Mouse (Mus musculus) hindbrain, embryonic 11.5 days (tissue): Measurements from ENCODE around the gene Tns4. TPM values are rescaled to one million over a fixed set of nuclear protein-coding genes. Genes with fewer than 3 reads are reported as not detected.

Source experiments
- ATAC-seq: fragments of 200-750 bp; cut with Nextera tagmentation; 2 replicates; pipeline ENCODE4 v1.8.0; 2017; ENCODE audit warnings: mild to moderate bottlenecking, moderate TSS enrichment, moderate library complexity; ENCODE audit not compliant: low FRiP score
- DNase-seq: peaks from one replicate; pipeline ENCODE4 v3.0.0-alpha.2; 2015; ENCODE audit warnings: low spot score
- H3K27ac ChIP-seq: fragments of 300-500 bp; sonication (generic); 2 replicates; pipeline ENCODE4 v1.5.1; 2014; ENCODE audit warnings: mild to moderate bottlenecking, low read depth, low read length
- H3K27me3 ChIP-seq: fragments of 300-500 bp; sonication (generic); 2 replicates; pipeline ENCODE4 v1.6.1; 2014; ENCODE audit warnings: mild to moderate bottlenecking, low read length, moderate library complexity, mixed read lengths; ENCODE audit not compliant: control insufficient read depth, insufficient read depth
- H3K36me3 ChIP-seq: fragments of 300-500 bp; sonication (generic); 2 replicates; pipeline ENCODE4 v1.6.1; 2014; ENCODE audit warnings: mild to moderate bottlenecking, low read length, moderate library complexity, mixed read lengths; ENCODE audit not compliant: control insufficient read depth, insufficient read depth
- H3K4me1 ChIP-seq: fragments of 300-500 bp; sonication (generic); replicated peaks from 2 replicates; pipeline ENCODE4 v1.6.1; 2014; ENCODE audit warnings: low read length, mixed read lengths; ENCODE audit not compliant: control insufficient read depth, insufficient read depth
- H3K4me2 ChIP-seq: fragments of 300-500 bp; sonication (generic); replicated peaks from 2 replicates; pipeline ENCODE4 v1.6.1; 2014; ENCODE audit warnings: mild to moderate bottlenecking, low read depth, low read length
- H3K4me3 ChIP-seq: fragments of 300-500 bp; sonication (generic); 2 replicates; pipeline ENCODE4 v1.5.1; 2014; ENCODE audit warnings: low read depth, low read length
- H3K9ac ChIP-seq: fragments of 300-500 bp; sonication (generic); 2 replicates; pipeline ENCODE4 v1.6.1; 2014; ENCODE audit warnings: low read depth, low read length
- H3K9me3 ChIP-seq: fragments of 300-500 bp; sonication (generic); 2 replicates; pipeline ENCODE4 v1.6.1; 2016; ENCODE audit warnings: low read length; ENCODE audit not compliant: control insufficient read depth
- WGBS: fragments of 180-500 bp; shearing (Covaris S2); extraction: QIAGEN DNeasy Blood & Tissue Kit; methylation state at CpG from one replicate; pipeline ENCODE4 v1.1.7; 2014; 5-methylcytosine and 5-hydroxymethylcytosine counted together
- polyA plus RNA-seq: library from polyadenylated mRNA; unstranded; fragments of >200 nt; fragmentation: Nextera tagmentation; extraction: Ambion mirVana; gene quantifications from 2 replicates; pipeline ENCODE4 v1.2.1, GENCODE M21; 2014

Tns4 gene
- polyA plus RNA-seq, 1 experiment from 2014 or later, result 1.1 TPM

- Histone ChIP-seq H3K9ac (no peak overlapping the region), H3K36me3 (no peaks in the 10 kb centered on the region), H3K4me1 (no peaks in the 10 kb centered on the region), H3K4me3 (no peak overlapping the region), H3K27ac (no peak overlapping the region), H3K27me3 (no peaks in the 10 kb centered on the region), H3K9me3 (no peaks in the 10 kb centered on the region), H3K4me2 (no peak overlapping the region)
- 79% methylated on average over 7 of the region's 7 CpGs for WGBS
- DNase-seq (no peak), ATAC-seq (no peak)
Observed at GRCm38 (mm10) chr11:99099516-99099915, 10.4 kb upstream of the Tns4 start.

DNA sequence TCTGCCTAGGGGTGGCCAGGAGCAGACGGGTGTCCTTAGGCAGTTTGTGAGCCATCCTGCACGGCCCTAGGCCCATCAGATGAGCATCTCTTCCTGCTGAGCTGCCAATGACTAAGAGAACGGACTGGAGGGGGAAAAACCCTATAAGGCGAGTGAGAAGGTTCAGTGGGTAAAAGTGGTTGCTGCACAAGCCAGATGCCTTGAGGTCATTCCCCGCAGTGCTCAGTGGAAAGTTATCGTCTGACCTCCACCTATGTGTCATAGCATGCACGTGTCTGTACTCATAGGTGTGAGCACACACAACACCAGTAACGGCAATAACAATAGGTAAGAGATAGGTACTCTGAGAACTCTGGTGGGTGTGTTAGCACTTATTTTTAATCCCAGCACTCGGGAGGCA is 9.8 kb upstream of the Tns4 start:
- ATAC-seq (no peak), DNase-seq (no peak)
- Histone ChIP-seq H3K4me2 (no peak overlapping the region), H3K9me3 (no peaks in the 10 kb centered on the region), H3K4me3 (no peak overlapping the region), H3K4me1 (no peaks in the 10 kb centered on the region), H3K9ac (no peak overlapping the region), H3K27me3 (no peaks in the 10 kb centered on the region), H3K36me3 (no peaks in the 10 kb centered on the region), H3K27ac (no peak overlapping the region)
- WGBS, result 86% methylated on average over 9 of the region's 9 CpGs

DNA sequence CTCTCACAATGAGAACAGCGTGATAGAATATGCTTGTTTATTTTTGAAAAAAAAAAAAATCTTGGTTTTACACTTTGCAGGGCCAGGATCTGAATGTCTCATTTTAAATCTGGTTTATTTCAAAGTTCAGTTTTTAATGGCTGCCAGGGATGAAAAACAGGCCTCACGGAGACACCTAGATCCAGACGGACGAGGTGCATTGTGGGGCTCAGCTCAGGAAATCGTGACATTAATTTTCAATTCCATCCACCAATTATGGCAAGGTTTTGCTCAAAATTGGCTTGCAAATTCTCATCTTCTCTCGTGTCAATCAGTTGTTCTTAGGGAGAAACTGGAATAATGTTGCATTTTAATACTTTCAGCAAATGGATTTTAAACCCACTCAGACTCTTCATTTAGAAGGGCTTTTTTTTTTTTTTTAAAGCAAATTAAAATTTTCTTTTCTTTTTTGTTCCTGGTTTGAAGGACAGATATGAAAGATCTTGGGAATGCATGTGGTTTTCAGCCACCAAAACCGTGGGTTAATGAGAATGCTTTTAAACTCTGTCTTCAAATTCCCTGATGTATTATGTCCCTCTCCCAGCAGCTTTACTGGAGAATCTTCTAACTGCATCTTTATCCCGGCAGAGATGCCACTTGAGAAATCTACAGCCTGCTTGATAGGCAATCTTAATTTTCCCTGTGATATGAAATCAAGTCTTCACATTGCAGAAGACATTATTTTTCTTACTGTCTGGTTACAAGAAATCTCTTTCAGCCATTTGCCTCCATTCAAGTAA is 8.1 kb upstream of the Tns4 start:
- Histone ChIP-seq H3K9me3 (no peaks in the 10 kb centered on the region), H3K4me2 (no peak overlapping the region), H3K4me3 (no peak overlapping the region), H3K36me3 (no peaks in the 10 kb centered on the region), H3K27me3 (no peaks in the 10 kb centered on the region), H3K27ac (no peak overlapping the region), H3K4me1 (no peaks in the 10 kb centered on the region), H3K9ac (no peak overlapping the region)
- DNase-seq (no peak), ATAC-seq (no peak)
- 88% methylated on average over 8 of the region's 8 CpGs for WGBS

DNA sequence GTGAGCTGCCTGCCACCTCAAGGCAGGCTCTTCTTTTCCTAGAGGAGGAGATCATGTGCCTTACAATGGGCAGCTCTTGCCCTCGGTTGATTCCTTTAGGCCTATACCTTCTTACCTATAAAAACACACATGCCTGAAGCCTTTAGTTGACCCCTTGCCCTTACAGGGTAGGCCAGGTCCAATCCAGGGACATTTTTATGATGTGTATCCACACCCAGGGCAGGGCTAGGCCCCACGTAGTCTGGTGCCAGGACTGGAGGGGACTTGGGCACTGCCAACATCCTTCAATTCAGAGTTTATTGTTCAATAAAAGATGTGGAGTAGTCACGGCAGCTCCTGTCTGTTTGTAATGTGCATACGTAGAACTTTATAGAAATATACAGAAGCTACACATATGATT is 7.3 kb upstream of the Tns4 start:
- Histone ChIP-seq H3K9me3 (no peaks in the 10 kb centered on the region), H3K4me3 (no peak overlapping the region), H3K27me3 (no peaks in the 10 kb centered on the region), H3K9ac (no peak overlapping the region), H3K27ac (no peak overlapping the region), H3K4me2 (no peak overlapping the region), H3K36me3 (no peaks in the 10 kb centered on the region), H3K4me1 (no peaks in the 10 kb centered on the region)
- 89% methylated on average over 4 of the region's 4 CpGs for WGBS
- no peak for ATAC-seq
- no peak for DNase-seq

GRCm38 (mm10) chr11:99095759-99096158 is 6.7 kb upstream of the Tns4 start:
- WGBS, result 73% methylated on average over 4 of the region's 4 CpGs

DNA sequence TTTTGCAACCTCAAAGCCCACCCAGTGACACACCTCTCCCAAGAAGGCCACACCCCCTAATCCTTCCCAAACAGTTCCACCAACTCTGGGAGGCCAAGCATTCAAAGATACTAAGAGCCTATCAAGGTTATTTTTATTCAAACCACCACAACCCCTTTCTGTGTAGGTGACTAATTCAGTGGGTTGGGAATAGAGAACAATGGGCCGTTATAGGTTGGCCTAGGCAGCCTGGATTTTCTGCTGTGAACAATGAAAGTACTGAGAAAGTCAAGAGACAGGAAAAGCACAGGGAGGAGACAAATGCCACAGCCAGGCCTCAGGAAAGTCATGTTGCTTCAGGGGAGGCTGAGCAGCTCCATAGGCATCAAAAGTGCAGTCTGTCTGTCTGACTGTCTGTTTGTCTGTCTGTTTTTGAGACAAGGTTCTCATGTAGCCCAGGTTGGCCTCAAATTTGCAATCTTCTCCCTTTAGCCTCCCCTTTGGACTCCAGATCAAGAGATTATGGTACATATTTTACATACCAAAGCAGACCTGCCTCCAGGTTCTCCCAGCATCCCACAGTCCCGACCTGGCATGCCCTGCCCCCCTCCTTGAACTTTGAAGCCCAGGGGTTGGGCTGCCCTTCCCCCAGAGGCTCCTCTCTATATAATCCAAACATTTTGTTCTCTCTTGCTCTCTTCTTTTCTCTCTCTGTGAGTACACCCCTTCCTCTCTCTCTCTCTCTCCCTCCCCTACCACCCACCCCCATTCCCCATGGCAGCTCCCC is 6.0 kb upstream of the Tns4 start:
- no peaks in the 10 kb centered on the region for H3K36me3 ChIP-seq
- DNase-seq, result no peak
- no peak overlapping the region for H3K4me3 ChIP-seq
- no peak overlapping the region for H3K27ac ChIP-seq
- no peaks in the 10 kb centered on the region for H3K9me3 ChIP-seq
- no peaks in the 10 kb centered on the region for H3K27me3 ChIP-seq
- 74% methylated on average over 2 of the region's 2 CpGs for WGBS
- H3K4me2 ChIP-seq, result no peak overlapping the region
- no peaks in the 10 kb centered on the region for H3K4me1 ChIP-seq
- no peak for ATAC-seq
- no peak overlapping the region for H3K9ac ChIP-seq

More at GRCm38 (mm10) chr11:99095759-99096158, 6.7 kb upstream of the Tns4 start:
- Histone ChIP-seq H3K4me2 (no peak overlapping the region), H3K9ac (no peak overlapping the region), H3K27me3 (no peaks in the 10 kb centered on the region), H3K36me3 (no peaks in the 10 kb centered on the region), H3K27ac (no peak overlapping the region), H3K4me1 (no peaks in the 10 kb centered on the region), H3K9me3 (no peaks in the 10 kb centered on the region), H3K4me3 (no peak overlapping the region)
- DNase-seq (no peak), ATAC-seq (no peak)

GRCm38 (mm10) chr11:99093740-99094139 is 4.6 kb upstream of the Tns4 start:
- WGBS, result 86% methylated on average over 7 of the region's 7 CpGs
- Histone ChIP-seq H3K4me2 (no peak overlapping the region), H3K4me3 (no peak overlapping the region), H3K27me3 (no peaks in the 10 kb centered on the region), H3K9me3 (no peaks in the 10 kb centered on the region), H3K9ac (no peak overlapping the region), H3K36me3 (no peaks in the 10 kb centered on the region), H3K27ac (no peak overlapping the region), H3K4me1 (no peaks in the 10 kb centered on the region)
- DNase-seq (no peak), ATAC-seq (no peak)

DNA sequence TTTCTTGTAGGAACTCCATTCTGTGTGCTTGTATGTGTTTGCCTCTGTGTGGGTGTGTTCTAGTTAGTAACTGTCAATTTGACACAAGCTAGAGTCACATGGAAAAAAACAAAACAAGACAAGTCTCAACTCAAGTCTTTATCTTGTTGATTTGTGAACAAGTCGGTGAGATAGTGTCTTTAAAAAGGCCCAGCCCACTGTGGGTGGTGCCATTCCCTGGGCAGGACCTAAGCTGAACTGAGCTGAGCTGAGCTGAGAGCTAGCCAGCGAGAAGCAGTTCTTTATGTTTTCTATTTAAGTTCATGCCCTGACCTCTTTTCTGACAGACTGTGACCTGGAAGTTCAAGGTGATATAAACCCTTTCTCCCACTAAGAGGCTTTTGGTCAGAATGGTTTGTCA is 2.6 kb upstream of the Tns4 start:
- Histone ChIP-seq H3K27ac (no peak overlapping the region), H3K4me3 (no peak overlapping the region), H3K4me2 (no peak overlapping the region), H3K9me3 (no peaks in the 10 kb centered on the region), H3K36me3 (no peaks in the 10 kb centered on the region), H3K27me3 (no peaks in the 10 kb centered on the region), H3K4me1 (no peaks in the 10 kb centered on the region), H3K9ac (no peak overlapping the region)
- ATAC-seq (no peak), DNase-seq (no peak)
- 80% methylated on average over 2 of the region's 2 CpGs for WGBS

DNA sequence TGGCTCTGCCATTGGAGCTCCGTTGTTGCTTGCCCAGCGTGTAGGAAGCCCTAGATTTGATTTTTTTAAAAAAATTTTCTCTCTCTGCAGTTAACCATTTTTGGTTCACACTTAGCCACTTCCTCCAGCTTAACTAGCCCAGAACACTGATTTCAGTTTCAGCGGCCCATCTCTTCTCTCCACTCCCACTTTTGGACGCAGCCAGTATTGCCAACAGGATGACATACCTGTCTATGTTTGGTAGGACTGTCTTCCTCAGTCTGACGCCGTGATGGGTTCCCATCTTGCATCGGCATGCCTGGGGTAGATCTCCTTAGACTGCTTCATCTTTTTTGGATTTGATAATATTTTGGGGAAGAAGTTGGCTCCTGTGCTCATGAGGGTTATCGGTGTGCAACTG is 1.3 kb upstream of the Tns4 start:
- no peak overlapping the region for H3K9ac ChIP-seq
- no peak overlapping the region for H3K27ac ChIP-seq
- H3K9me3 ChIP-seq, result no peaks in the 10 kb centered on the region
- H3K36me3 ChIP-seq, result no peaks in the 10 kb centered on the region
- H3K4me1 ChIP-seq, result no peaks in the 10 kb centered on the region
- no peak overlapping the region for H3K4me2 ChIP-seq
- no peak overlapping the region for H3K4me3 ChIP-seq
- WGBS, result 93% methylated on average over 8 of the region's 8 CpGs
- ATAC-seq (no peak), DNase-seq (no peak)
- no peaks in the 10 kb centered on the region for H3K27me3 ChIP-seq
